Comparison of ENCODE assay signal across 12 mouse cellular contexts in the genomic region with DNA sequence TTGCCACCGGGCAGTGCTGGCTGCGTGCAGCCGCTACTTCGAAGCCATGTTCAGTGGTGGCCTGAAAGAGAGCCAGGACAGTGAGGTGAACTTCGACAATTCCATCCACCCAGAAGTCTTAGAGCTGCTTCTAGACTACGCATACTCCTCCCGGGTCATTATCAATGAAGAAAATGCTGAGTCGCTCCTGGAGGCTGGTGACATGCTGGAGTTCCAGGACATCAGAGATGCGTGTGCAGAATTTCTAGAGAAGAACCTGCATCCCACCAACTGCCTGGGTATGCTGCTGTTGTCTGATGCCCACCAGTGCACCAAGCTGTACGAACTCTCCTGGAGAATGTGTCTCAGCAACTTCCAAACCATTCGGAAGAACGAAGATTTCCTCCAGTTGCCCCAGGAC. TPM values are rescaled to one million over a fixed set of nuclear protein-coding genes. Genes with fewer than 3 reads are reported as not detected.
DNase-seq lines count a peak whose midpoint lies in the region; ATAC-seq and TF ChIP-seq lines count a peak whose summit lies in the region.
"Had no signal": no experiment of that assay in that cellular context is flagged by ENCODE, and none has a peak within 500 bp of the region (broad histone marks: within the 10 kb centered on the region; RNA-seq: fewer than 3 reads in every experiment).

No protein-coding gene starts in this region.

- H3K4me2 ChIP-seq in heart, embryonic 14.5 days (ENCODE audit: low read length): peak overlapping the region; percentile 99
- H3K4me2 ChIP-seq in forebrain, embryonic 14.5 days (ENCODE audit: low read length): peak overlapping the region; percentile 96
- H3K4me2 ChIP-seq in midbrain, embryonic 12.5 days (replicated peaks): peak overlapping the region; percentile 71
- H3K4me2 ChIP-seq: liver, embryonic 11.5 days had no signal

- no peaks in the 10 kb centered on the region for H3K9me3 ChIP-seq in heart, embryonic 14.5 days (ENCODE audit: control insufficient read depth, low read length)
- no peaks in the 10 kb centered on the region for H3K9me3 ChIP-seq in E14TG2a.4 (ENCODE audit: low read length)
- no peaks in the 10 kb centered on the region for H3K9me3 ChIP-seq in forebrain, embryonic 14.5 days (replicated peaks; ENCODE audit: control insufficient read depth, low read length)
- no peaks in the 10 kb centered on the region for H3K9me3 ChIP-seq in midbrain, embryonic 12.5 days
- H3K9me3 ChIP-seq: embryonic facial prominence, embryonic 15.5 days had no signal

- no peaks in the 10 kb centered on the region for H3K27me3 ChIP-seq in heart, embryonic 14.5 days (ENCODE audit: control insufficient read depth, insufficient read depth, low read length)
- no peaks in the 10 kb centered on the region for H3K27me3 ChIP-seq in E14TG2a.4 (ENCODE audit: insufficient read depth, low read length)
- H3K27me3 ChIP-seq in forebrain, embryonic 14.5 days (replicated peaks; ENCODE audit: control insufficient read depth, insufficient read depth, low read length): no peaks in the 10 kb centered on the region
- H3K27me3 ChIP-seq in midbrain, embryonic 12.5 days: peaks cover 13% of the 10 kb centered on the region; the same call in 1 of the 2 replicates
- H3K27me3 ChIP-seq: embryonic facial prominence, embryonic 15.5 days had no signal

- peaks cover 18 to 54% of the 10 kb centered on the region in 2 experiments for H3K4me1 ChIP-seq in heart, embryonic 14.5 days (ENCODE audit: control insufficient read depth in 2 of 2, insufficient read depth in 2 of 2, low read length in 2 of 2)
- peaks cover 82% of the 10 kb centered on the region for H3K4me1 ChIP-seq in E14TG2a.4 (replicated peaks; ENCODE audit: low read depth, low read length)
- H3K4me1 ChIP-seq in forebrain, embryonic 14.5 days (ENCODE audit: control insufficient read depth, insufficient read depth, low read length): peaks cover 58% of the 10 kb centered on the region
- peaks cover 80% of the 10 kb centered on the region for H3K4me1 ChIP-seq in midbrain, embryonic 12.5 days

- no peak for ATAC-seq in heart, embryonic 14.5 days (ENCODE audit: insufficient number of reproducible peaks, insufficient read depth, low FRiP score, low read depth)
- no peak for ATAC-seq in forebrain, embryonic 14.5 days
- ATAC-seq in midbrain, embryonic 12.5 days (ENCODE audit: low FRiP score, low read depth): no peak

- no peak overlapping the region for H3K9ac ChIP-seq in heart, embryonic 14.5 days (ENCODE audit: low read length)
- peak overlapping the region; percentile 98; the same call in 1 of the 2 replicates for H3K9ac ChIP-seq in forebrain, embryonic 14.5 days (ENCODE audit: low read length)
- no peak overlapping the region for H3K9ac ChIP-seq in midbrain, embryonic 12.5 days (replicated peaks)
- H3K9ac ChIP-seq: embryonic facial prominence, embryonic 15.5 days had no signal

- no peak for DNase-seq in heart, postnatal 10 days
- no peak for DNase-seq in forebrain, embryonic 14.5 days (ENCODE audit: low spot score)
- no peak for DNase-seq in gastrocnemius, adult 18-20 months (ENCODE audit: low spot score)
- DNase-seq in left cerebral cortex, postnatal 14 days (ENCODE audit: low spot score in 2 of 2): no peak
- no peak for DNase-seq in left cerebral cortex, postnatal 4 days
- DNase-seq: adrenal gland, postnatal 14 days; cerebellum, adult 18-20 months had no signal

- no peak overlapping the region for H3K4me3 ChIP-seq in heart, embryonic 14.5 days (ENCODE audit: control insufficient read depth in 1 of 2, insufficient read depth in 1 of 2, low read depth in 1 of 2, low read length in 2 of 2)
- H3K4me3 ChIP-seq in E14TG2a.4 (replicated peaks; ENCODE audit: low read length): peak overlapping the region; percentile 49
- peak overlapping the region; percentile 94 for H3K4me3 ChIP-seq in forebrain, embryonic 14.5 days (ENCODE audit: low read depth, low read length)
- H3K4me3 ChIP-seq in midbrain, embryonic 12.5 days: peak overlapping the region; percentile 93

- H3K36me3 ChIP-seq in heart, embryonic 14.5 days (ENCODE audit: control insufficient read depth, insufficient read depth, low read length): peaks cover 45% of the 10 kb centered on the region
- H3K36me3 ChIP-seq in E14TG2a.4 (ENCODE audit: insufficient read depth, low read length): peaks cover 76% of the 10 kb centered on the region
- peaks cover 54% of the 10 kb centered on the region for H3K36me3 ChIP-seq in forebrain, embryonic 14.5 days (ENCODE audit: control insufficient read depth, insufficient read depth, low read length)
- H3K36me3 ChIP-seq in midbrain, embryonic 12.5 days: peaks cover 40% of the 10 kb centered on the region

- intact Hi-C loops in heart, postnatal 10 days (cut with DNase I): no loop called here
- intact Hi-C loops in left cerebral cortex, postnatal 14 days (cut with DNase I): loop anchor here (10.0 kb wide), 1 partner anchor 300 kb away; no protein-coding TSS in a partner anchor
- intact Hi-C loops in left cerebral cortex, postnatal 4 days (cut with DNase I): loop anchor here (10.0 kb wide), 4 partner anchors 140 to 400 kb away; no protein-coding TSS in a partner anchor

- H3K27ac ChIP-seq in heart, embryonic 14.5 days (replicated peaks in 1 of 2; ENCODE audit: control insufficient read depth in 1 of 2, insufficient read depth in 1 of 2, low read depth in 2 of 2, low read length in 2 of 2): no peak overlapping the region
- peak overlapping the region; percentile 21; the same call in 1 of the 2 replicates for H3K27ac ChIP-seq in forebrain, embryonic 14.5 days (ENCODE audit: low read depth, low read length)
- no peak overlapping the region for H3K27ac ChIP-seq in midbrain, embryonic 12.5 days (replicated peaks)
- H3K27ac ChIP-seq: embryonic facial prominence, embryonic 15.5 days had no signal

- no peak for TF ChIP-seq CTCF in E14TG2a.4 (conservative IDR thresholded peaks at IDR 0.05; ENCODE audit: low read length)

- 82% methylated on average over 12 of the region's 12 CpGs for WGBS in heart, embryonic 14.5 days
- 76% methylated on average over 12 of the region's 12 CpGs for WGBS in forebrain, embryonic 14.5 days
- 91% methylated on average over 12 of the region's 12 CpGs for whole genome bisulfite sequencing in midbrain, embryonic 12.5 days

RNA-seq across cellular contexts. Expression of gene Enc1, which starts 4.3 kb away (rescaled TPM):
- 3.5 and 5.1 TPM in 2 replicates for polyA plus RNA-seq in heart, embryonic 14.5 days (2014; fragmentation: Nextera tagmentation; extraction: Ambion mirVana)
- total RNA-seq in heart, postnatal 10 days (2021): 10 to 100 TPM; 11.8 to 16.2 TPM
- polyA plus RNA-seq in forebrain, embryonic 14.5 days (2014; fragmentation: Nextera tagmentation; extraction: Ambion mirVana): 89.5 and 96.5 TPM in 2 replicates
- 21.9 and 22.0 TPM in 2 replicates for polyA plus RNA-seq in midbrain, embryonic 12.5 days (2016; fragmentation: Nextera tagmentation; extraction: Ambion mirVana)
- total RNA-seq in gastrocnemius, adult 18-20 months (2021): 1 to 10 TPM; 2.4 to 2.6 TPM
- total RNA-seq in left cerebral cortex, postnatal 14 days (2021): 100 to 1,000 TPM; 482 to 522 TPM
- 100 to 1,000 TPM; 740 to 833 TPM for total RNA-seq in left cerebral cortex, postnatal 4 days (2021)

RNA-seq across cellular contexts. Expression of gene Hexb, which starts 47.0 kb away (rescaled TPM):
- polyA plus RNA-seq in heart, embryonic 14.5 days (2014; fragmentation: Nextera tagmentation; extraction: Ambion mirVana): 38.3 and 39.1 TPM in 2 replicates
- 10 to 100 TPM; 24.3 to 29.8 TPM for total RNA-seq in heart, postnatal 10 days (2021)
- polyA plus RNA-seq in forebrain, embryonic 14.5 days (2014; fragmentation: Nextera tagmentation; extraction: Ambion mirVana): 38.0 and 41.9 TPM in 2 replicates
- polyA plus RNA-seq in midbrain, embryonic 12.5 days (2016; fragmentation: Nextera tagmentation; extraction: Ambion mirVana): 23.8 and 24.2 TPM in 2 replicates
- 1 to 10 TPM; 8.6 to 9.5 TPM for total RNA-seq in gastrocnemius, adult 18-20 months (2021)
- 100 to 1,000 TPM; 104 to 107 TPM for total RNA-seq in left cerebral cortex, postnatal 14 days (2021)
- 10 to 100 TPM; 38.9 to 42.2 TPM for total RNA-seq in left cerebral cortex, postnatal 4 days (2021)

Comparison
In these comparisons a context has a peak if more than half of its experiments do, and no peak if none do; other contexts are left out.
1. H3K4me3 ChIP-seq: peak in E14TG2a.4 (single experiment), forebrain, embryonic 14.5 days (single experiment) and midbrain, embryonic 12.5 days (single experiment); none in heart, embryonic 14.5 days (0 of 2).
2. RNA of gene Enc1, which starts 4.3 kb away (total RNA-seq): 740 to 833 TPM in left cerebral cortex, postnatal 4 days and 482 to 522 TPM in left cerebral cortex, postnatal 14 days; 11.8 to 16.2 TPM in heart, postnatal 10 days and 2.4 to 2.6 TPM in gastrocnemius, adult 18-20 months; every median in the first group is over 10 times any median in the second.
3. Peak in every context shown above with its lines, with median percentiles within 50 percentile points of each other: H3K4me2 ChIP-seq.